Comparison of ENCODE assay signal across 27 mouse cellular contexts in genomic region chr6:39440207-39440606, GRCm38 (mm10). TPM values are rescaled to one million over a fixed set of nuclear protein-coding genes. Genes with fewer than 3 reads are reported as not detected.
"Had no signal": no experiment of that assay in that cellular context is flagged by ENCODE, and none has a peak within 500 bp of the region (broad histone marks: within the 10 kb centered on the region; RNA-seq: fewer than 3 reads in every experiment).

No protein-coding gene starts in this region.

- H3K27me3 ChIP-seq: heart, embryonic 13.5 days; heart, embryonic 15.5 days; hindbrain, embryonic 12.5 days; intestine, embryonic 15.5 days; limb, embryonic 13.5 days; limb, embryonic 15.5 days had no signal

- H3K4me3 ChIP-seq: heart, adult 2 months; heart, embryonic 13.5 days; heart, embryonic 15.5 days; hindbrain, embryonic 10.5 days; hindbrain, embryonic 12.5 days; intestine, embryonic 15.5 days; limb, embryonic 13.5 days; limb, embryonic 15.5 days; liver, embryonic 12.5 days had no signal

- H3K9me3 ChIP-seq: heart, embryonic 13.5 days; heart, embryonic 15.5 days; hindbrain, embryonic 10.5 days; hindbrain, embryonic 12.5 days; intestine, embryonic 15.5 days; limb, embryonic 13.5 days; limb, embryonic 15.5 days; liver, embryonic 12.5 days had no signal

- H3K4me1 ChIP-seq: heart, embryonic 13.5 days; heart, embryonic 15.5 days; intestine, embryonic 15.5 days; limb, embryonic 13.5 days; limb, embryonic 15.5 days had no signal

- DNase-seq: gastrocnemius, postnatal 14 days; gastrocnemius, postnatal 36 days; heart, adult 11 months; heart, adult 2 months; heart, postnatal 4 days; kidney, adult 18-20 months; kidney, adult 8-10 months; kidney, postnatal 10 days; kidney, postnatal 36 days; layer of hippocampus, adult 9-11 months; layer of hippocampus, postnatal 36 days; left cerebral cortex, postnatal 4 days had no signal

- H3K36me3 ChIP-seq: heart, embryonic 13.5 days; heart, embryonic 15.5 days; hindbrain, embryonic 10.5 days; hindbrain, embryonic 12.5 days; intestine, embryonic 15.5 days; limb, embryonic 13.5 days; limb, embryonic 15.5 days; liver, embryonic 12.5 days had no signal

- H3K27ac ChIP-seq: heart, adult 2 months; heart, embryonic 13.5 days; heart, embryonic 15.5 days; hindbrain, embryonic 10.5 days; hindbrain, embryonic 12.5 days; hindbrain, embryonic 14.5 days; intestine, embryonic 15.5 days; limb, embryonic 13.5 days; limb, embryonic 15.5 days; liver, embryonic 12.5 days; liver, embryonic 14.5 days had no signal

RNA-seq across cellular contexts. Expression of gene Rab19, which starts 59.2 kb away (rescaled TPM):
- total RNA-seq: gastrocnemius, postnatal 14 days; gastrocnemius, postnatal 36 days; layer of hippocampus, adult 18-20 months; layer of hippocampus, adult 8-10 months; layer of hippocampus, postnatal 36 days; left cerebral cortex, adult 18-20 months; left cerebral cortex, postnatal 10 days; left cerebral cortex, postnatal 25 days; left cerebral cortex, postnatal 4 days had no signal
